Mouse (Mus musculus): ENCODE measurements around the gene Pycr2. TPM values are rescaled to one million over a fixed set of nuclear protein-coding genes. Genes with fewer than 3 reads are reported as not detected.
A peak's percentile ranks its signal among the peaks of the same experiment; 100 is the strongest.
"Not testable (repeated sequence)": the region's sequence is repeated elsewhere in the genome, so short reads cannot be mapped to it uniquely, and the experiment has no call there.

Pycr2 gene
- polyA plus RNA-seq (2012; rRNA removed) = 54.8 and 58.5 TPM in 2 replicates

GRCm38 (mm10) chr1:180904039-180904814, at the start of gene Pycr2:
Gene Pycr2 (plus strand): TSS chr1:180904293.
- DNase-seq (ENCODE audit: low read depth) = peak; percentile 46

- DNase-seq (ENCODE audit: low read depth) = no peak
These were observed 45.3 kb upstream of the Pycr2 start for GRCm38 (mm10) chr1:180858763-180859162.

- no peak for DNase-seq (ENCODE audit: low read depth)
These were observed 44.1 kb upstream of the Pycr2 start for GRCm38 (mm10) chr1:180860030-180860429.

GRCm38 (mm10) chr1:180863606-180864005, 40.5 kb upstream of the Pycr2 start:
- DNase-seq (ENCODE audit: low read depth) = no peak

- no peak for DNase-seq (ENCODE audit: low read depth)
These were observed 38.1 kb upstream of the Pycr2 start for GRCm38 (mm10) chr1:180866001-180866400.

GRCm38 (mm10) chr1:180870122-180870650, 33.9 kb upstream of the Pycr2 start:
- DNase-seq (ENCODE audit: low read depth) = no peak

- no peak for DNase-seq (ENCODE audit: low read depth)
These were observed 30.1 kb upstream of the Pycr2 start for GRCm38 (mm10) chr1:180873861-180874484.

- no peak for DNase-seq (ENCODE audit: low read depth)
These were observed 29.5 kb upstream of the Pycr2 start for GRCm38 (mm10) chr1:180874615-180875014.

GRCm38 (mm10) chr1:180875126-180875525, 29.0 kb upstream of the Pycr2 start:
- no peak for DNase-seq (ENCODE audit: low read depth)

- DNase-seq (ENCODE audit: low read depth) = no peak
These were observed 26.6 kb upstream of the Pycr2 start for GRCm38 (mm10) chr1:180877466-180877865.

GRCm38 (mm10) chr1:180881768-180882167, 22.3 kb upstream of the Pycr2 start:
- DNase-seq (ENCODE audit: low read depth) = no peak

- DNase-seq (ENCODE audit: low read depth) = no peak
These were observed 20.4 kb upstream of the Pycr2 start for GRCm38 (mm10) chr1:180883731-180884130.

GRCm38 (mm10) chr1:180884484-180884883, 19.6 kb upstream of the Pycr2 start:
- no peak for DNase-seq (ENCODE audit: low read depth)

GRCm38 (mm10) chr1:180888556-180889042, 15.5 kb upstream of the Pycr2 start:
- peak; percentile 61 for DNase-seq (ENCODE audit: low read depth)

- no peak for DNase-seq (ENCODE audit: low read depth)
These were observed 14.9 kb upstream of the Pycr2 start for GRCm38 (mm10) chr1:180889172-180889571.

GRCm38 (mm10) chr1:180889841-180890240, 14.3 kb upstream of the Pycr2 start:
- DNase-seq (ENCODE audit: low read depth) = no peak

- no peak for DNase-seq (ENCODE audit: low read depth)
These were observed 11.3 kb upstream of the Pycr2 start, which contains the start of gene Lefty2 for GRCm38 (mm10) chr1:180892808-180893207. Gene Lefty2 (plus strand): TSS chr1:180893108.

- not testable (repeated sequence) for DNase-seq (ENCODE audit: low read depth)
These were observed 9.8 kb upstream of the Pycr2 start for GRCm38 (mm10) chr1:180894088-180894987.

GRCm38 (mm10) chr1:180901107-180901506, 3.0 kb upstream of the Pycr2 start:
- DNase-seq (ENCODE audit: low read depth) = no peak

- no peak for DNase-seq (ENCODE audit: low read depth)
These were observed 1.2 kb upstream of the Pycr2 start for GRCm38 (mm10) chr1:180902915-180903314.

GRCm38 (mm10) chr1:180903666-180904038, 441 bp upstream of the Pycr2 start:
- DNase-seq (ENCODE audit: low read depth) = no peak

GRCm38 (mm10) chr1:180904815-180905080, 655 bp downstream of the Pycr2 start:
- DNase-seq (ENCODE audit: low read depth) = no peak
